In genomic region chr5:137455206-137455605, GRCm38 (mm10) we compare ENCODE assay signal across 9 mouse cellular contexts.
"Had no signal": no experiment of that assay in that cellular context is flagged by ENCODE, and none has a peak within 500 bp of the region (broad histone marks: within the 10 kb centered on the region; RNA-seq: fewer than 3 reads in every experiment).

No protein-coding gene starts in this region.

- H3K4me1 ChIP-seq: limb, embryonic 13.5 days; midbrain, embryonic 12.5 days; neural tube, embryonic 13.5 days; stomach, embryonic 15.5 days had no signal

- ATAC-seq: midbrain, embryonic 16.5 days had no signal

- DNase-seq: left cerebral cortex, postnatal 4 days; retina, postnatal 1 day had no signal

- H3K9me3 ChIP-seq: kidney, embryonic 15.5 days; limb, embryonic 13.5 days; midbrain, embryonic 12.5 days; neural tube, embryonic 13.5 days; stomach, embryonic 15.5 days had no signal

- H3K9ac ChIP-seq: kidney, embryonic 15.5 days; limb, embryonic 13.5 days; liver, embryonic 14.5 days; midbrain, embryonic 12.5 days; neural tube, embryonic 13.5 days; stomach, embryonic 15.5 days had no signal

- H3K4me3 ChIP-seq: kidney, embryonic 15.5 days; limb, embryonic 13.5 days; midbrain, embryonic 12.5 days; neural tube, embryonic 13.5 days; stomach, embryonic 15.5 days had no signal

- H3K27me3 ChIP-seq: kidney, embryonic 15.5 days; limb, embryonic 13.5 days; midbrain, embryonic 12.5 days; neural tube, embryonic 13.5 days; stomach, embryonic 15.5 days had no signal

- H3K4me2 ChIP-seq: kidney, embryonic 15.5 days; limb, embryonic 13.5 days; midbrain, embryonic 12.5 days; neural tube, embryonic 13.5 days; stomach, embryonic 15.5 days had no signal

- H3K27ac ChIP-seq: kidney, embryonic 15.5 days; limb, embryonic 13.5 days; liver, embryonic 14.5 days; midbrain, embryonic 12.5 days; neural tube, embryonic 13.5 days; stomach, embryonic 15.5 days had no signal

- H3K36me3 ChIP-seq: kidney, embryonic 15.5 days; limb, embryonic 13.5 days; midbrain, embryonic 12.5 days; neural tube, embryonic 13.5 days; stomach, embryonic 15.5 days had no signal
